Mouse (Mus musculus) liver, embryonic 14.5 days (tissue): ENCODE data around the gene Tex26.

ENCODE experiments used
- CTCF ChIP-seq: IDR thresholded peaks from 2 replicates; pipeline ENCODE4 v1.5.1; 2016; ENCODE audit warnings: antibody characterized with exemption, low read depth, control low read depth
- EP300 ChIP-seq: IDR thresholded peaks from 2 replicates; pipeline ENCODE4 v1.6.1; 2016; ENCODE audit warnings: antibody characterized with exemption, low read depth

DNA sequence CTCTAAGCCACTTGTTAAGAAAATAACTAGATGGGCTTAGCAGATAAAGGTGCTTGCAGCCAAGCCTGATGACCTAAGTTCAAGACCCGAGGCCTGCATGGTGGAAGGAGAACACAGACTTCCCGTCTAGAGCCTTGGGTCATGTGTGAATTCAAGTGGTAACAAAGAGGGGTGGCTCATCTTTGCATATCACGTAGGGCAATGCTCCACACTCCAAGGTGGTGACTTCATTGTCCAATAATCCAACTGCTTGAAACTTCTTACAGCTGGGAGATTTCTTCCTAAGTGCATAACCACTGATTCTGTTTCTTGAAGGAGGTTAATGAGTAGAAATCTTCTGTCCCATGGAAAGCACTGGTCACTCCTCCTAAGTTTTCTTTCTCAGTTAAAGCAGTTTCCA, 22.6 kb downstream of the Tex26 start:
- no peak for TF ChIP-seq CTCF
- no peak for TF ChIP-seq EP300
